Mouse (Mus musculus): ENCODE results near the gene Meiob. TPM values are rescaled to one million over a fixed set of nuclear protein-coding genes. Genes with fewer than 3 reads are reported as not detected.

The Meiob gene
- polyA plus RNA-seq (2015; fragmentation: Nextera tagmentation; extraction: Ambion mirVana), result not detected in 2 replicates

GRCm38 (mm10) chr17:24803952-24804951 is at the start of gene Meiob:
Gene Meiob (plus strand): TSS chr17:24804289.
- peak within 1 kb of the TSS; percentile 89 for H3K4me2 ChIP-seq

DNA sequence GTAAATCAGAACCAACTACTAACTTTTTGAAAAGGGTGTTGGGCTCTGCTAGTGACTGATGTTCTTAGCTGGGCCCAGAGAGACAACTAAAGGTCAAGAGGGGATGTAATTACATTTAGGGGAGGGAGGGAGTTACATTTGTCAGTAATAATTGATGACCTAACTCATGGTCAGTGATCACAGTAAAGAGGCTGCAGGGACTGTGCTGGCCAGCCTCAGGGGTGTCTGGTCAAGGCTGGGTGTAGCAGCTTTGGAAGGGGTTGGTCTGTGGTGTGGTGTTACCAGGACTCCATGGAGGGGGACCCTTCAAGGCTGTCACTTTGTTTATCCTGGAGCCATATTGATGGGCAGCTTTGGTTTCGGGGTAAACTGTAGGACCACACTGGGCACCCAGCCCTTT is 46.7 kb upstream of the Meiob start:
- WGBS, result 65% methylated on average over 1 of the region's 1 CpGs
- Histone ChIP-seq H3K36me3 (no peaks in the 10 kb centered on the region), H3K4me2 (no peak overlapping the region), H3K9ac (no peak overlapping the region), H3K27me3 (replicated peaks) (peaks cover 59% of the 10 kb centered on the region), H3K4me3 (no peak overlapping the region), H3K4me1 (peaks cover 18% of the 10 kb centered on the region), H3K9me3 (no peaks in the 10 kb centered on the region), H3K27ac (replicated peaks) (no peak overlapping the region)
- no peak for ATAC-seq (ENCODE audit: extremely low read depth, insufficient number of reproducible peaks, low FRiP score, low TSS enrichment)

More at GRCm38 (mm10) chr17:24803952-24804951, at the start of gene Meiob:
- Histone ChIP-seq H3K4me1 (peaks cover 8% of the 10 kb centered on the region; the same call in 1 of the 2 replicates), H3K9me3 (no peaks in the 10 kb centered on the region), H3K27ac (replicated peaks) (no peak within 1 kb of the TSS), H3K36me3 (no peaks in the 10 kb centered on the region), H3K4me3 (peak within 1 kb of the TSS; percentile 79), H3K27me3 (replicated peaks) (peaks cover 55% of the 10 kb centered on the region), H3K9ac (peak within 1 kb of the TSS; percentile 80)
- WGBS, result under 1% methylated on average over 71 of the region's 71 CpGs
- ATAC-seq (ENCODE audit: extremely low read depth, insufficient number of reproducible peaks, low FRiP score, low TSS enrichment), result peak; percentile 85

DNA sequence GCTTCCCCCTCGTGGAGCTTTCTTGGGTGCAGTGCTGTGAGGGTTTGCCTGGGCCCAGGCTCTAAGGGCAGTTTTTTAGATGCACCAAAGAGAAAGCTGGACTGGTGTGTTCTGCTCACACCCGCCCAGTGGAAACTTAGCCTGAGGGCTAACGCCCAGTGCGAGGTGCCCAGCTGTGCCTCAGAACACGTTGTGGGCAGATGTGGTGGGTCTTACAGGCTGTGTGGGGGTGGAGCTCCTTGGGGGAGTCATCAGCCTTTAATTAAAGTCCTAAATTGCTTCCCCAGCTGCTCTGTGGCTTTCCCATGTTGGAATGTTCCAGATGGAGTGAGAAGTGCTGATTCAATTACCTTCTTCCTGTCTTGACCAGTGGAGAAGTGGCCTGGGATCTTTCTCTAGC is 43.0 kb upstream of the Meiob start:
- no peak overlapping the region for H3K4me2 ChIP-seq
- ATAC-seq (ENCODE audit: extremely low read depth, insufficient number of reproducible peaks, low FRiP score, low TSS enrichment), result no peak
- no peak overlapping the region for H3K4me3 ChIP-seq
- peaks cover 22% of the 10 kb centered on the region for H3K27me3 ChIP-seq (replicated peaks)
- H3K36me3 ChIP-seq, result no peaks in the 10 kb centered on the region
- no peak overlapping the region for H3K9ac ChIP-seq
- 58% methylated on average over 5 of the region's 5 CpGs for WGBS
- H3K4me1 ChIP-seq, result peaks cover 23% of the 10 kb centered on the region
- H3K9me3 ChIP-seq, result no peaks in the 10 kb centered on the region
- no peak overlapping the region for H3K27ac ChIP-seq (replicated peaks)

DNA sequence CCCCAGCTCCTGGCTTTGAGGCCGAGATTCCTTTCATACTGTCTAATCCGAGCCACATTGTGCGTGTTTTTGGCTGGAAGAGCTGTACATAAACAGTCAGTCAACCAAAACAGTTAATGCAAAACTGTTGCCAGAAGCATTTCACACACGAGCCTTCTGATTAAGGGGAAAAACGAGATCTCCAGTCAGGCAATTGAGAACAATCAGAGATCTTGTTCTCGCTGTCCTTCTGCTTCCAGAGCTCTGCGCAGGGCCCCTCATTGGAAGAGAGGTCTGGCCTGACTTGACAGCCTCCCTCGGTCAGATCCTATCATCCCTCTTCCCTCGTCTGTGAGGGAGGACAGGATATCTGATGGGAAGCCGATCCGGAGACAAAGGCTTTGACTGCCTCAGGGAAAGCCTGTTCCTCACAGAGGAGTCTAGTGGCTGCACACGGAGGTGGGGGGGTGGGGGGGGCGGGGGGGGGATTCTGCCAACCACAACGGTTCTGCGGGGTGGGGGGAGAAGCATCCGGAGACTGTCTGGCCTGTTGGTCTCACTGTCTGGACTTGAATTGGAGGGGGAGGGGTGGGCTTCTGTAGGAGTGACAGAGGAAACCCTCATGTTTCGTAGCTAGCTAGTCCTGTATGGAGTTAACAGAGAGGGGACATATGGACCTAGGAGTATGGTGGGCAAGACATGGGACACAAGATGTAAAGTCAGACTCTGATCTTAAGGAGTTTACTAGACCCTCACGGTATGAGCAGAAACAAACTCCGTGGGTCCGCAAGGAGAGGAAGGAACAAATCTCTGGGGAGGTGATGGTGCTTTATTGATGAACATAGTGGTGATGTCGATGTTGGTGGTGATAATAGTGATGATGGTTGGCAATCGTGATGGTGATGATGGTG is 38.8 kb upstream of the Meiob start:
- H3K27ac ChIP-seq (replicated peaks), result no peak overlapping the region
- peak overlapping the region; percentile 20 for H3K9ac ChIP-seq
- no peaks in the 10 kb centered on the region for H3K9me3 ChIP-seq
- peaks cover 15% of the 10 kb centered on the region for H3K27me3 ChIP-seq (replicated peaks)
- no peak overlapping the region for H3K4me3 ChIP-seq
- WGBS, result 35% methylated on average over 21 of the region's 22 CpGs
- H3K4me2 ChIP-seq, result peak overlapping the region; percentile 35
- no peaks in the 10 kb centered on the region for H3K36me3 ChIP-seq
- no peak for ATAC-seq (ENCODE audit: extremely low read depth, insufficient number of reproducible peaks, low FRiP score, low TSS enrichment)
- H3K4me1 ChIP-seq, result peaks cover 29% of the 10 kb centered on the region

- Histone ChIP-seq H3K27ac (replicated peaks) (no peak overlapping the region), H3K27me3 (replicated peaks) (peaks cover 10% of the 10 kb centered on the region), H3K9me3 (no peaks in the 10 kb centered on the region), H3K4me1 (peaks cover 29% of the 10 kb centered on the region), H3K4me2 (no peak overlapping the region), H3K36me3 (no peaks in the 10 kb centered on the region), H3K9ac (0 out of 2 replicates have a peak overlapping the region, but pooled peaks have one; percentile 8), H3K4me3 (no peak overlapping the region)
- WGBS, result 25% methylated on average over 12 of the region's 12 CpGs
- ATAC-seq (ENCODE audit: extremely low read depth, insufficient number of reproducible peaks, low FRiP score, low TSS enrichment), result no peak
Observed at GRCm38 (mm10) chr17:24766266-24766875, 37.7 kb upstream of the Meiob start.

DNA sequence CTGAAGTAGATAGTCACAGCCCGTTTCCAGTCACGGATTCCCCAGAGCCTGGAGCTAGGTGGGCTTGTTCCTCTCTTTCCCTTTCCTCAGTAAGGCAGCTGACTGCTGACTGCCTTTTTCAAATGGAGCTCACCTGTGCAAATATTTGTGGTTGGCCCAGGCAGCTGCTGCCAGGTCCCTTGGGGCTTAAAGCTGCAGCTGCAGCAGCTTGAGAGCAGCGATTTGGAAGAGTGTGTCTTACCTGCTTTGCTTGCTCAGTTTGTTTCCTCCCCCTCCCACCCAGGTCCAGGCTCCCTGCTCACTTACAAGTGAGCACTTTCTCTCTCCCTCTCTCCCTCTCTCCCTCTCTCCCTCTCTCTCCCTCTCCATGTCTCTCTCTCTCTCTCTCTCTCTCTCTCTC is 34.9 kb upstream of the Meiob start:
- Histone ChIP-seq H3K4me3 (no peak overlapping the region), H3K36me3 (no peaks in the 10 kb centered on the region), H3K27me3 (replicated peaks) (peaks cover 10% of the 10 kb centered on the region), H3K4me1 (peaks cover 16% of the 10 kb centered on the region), H3K27ac (replicated peaks) (no peak overlapping the region), H3K9me3 (0 out of 2 replicates have a peak, but pooled peaks cover 5% of the 10 kb centered on the region), H3K9ac (no peak overlapping the region), H3K4me2 (no peak overlapping the region)
- WGBS, result 38% methylated on average over 3 of the region's 3 CpGs
- no peak for ATAC-seq (ENCODE audit: extremely low read depth, insufficient number of reproducible peaks, low FRiP score, low TSS enrichment)

GRCm38 (mm10) chr17:24773241-24773640 is 30.8 kb upstream of the Meiob start:
- ATAC-seq (ENCODE audit: extremely low read depth, insufficient number of reproducible peaks, low FRiP score, low TSS enrichment), result no peak
- Histone ChIP-seq H3K27me3 (replicated peaks) (peaks cover 6% of the 10 kb centered on the region), H3K4me3 (no peak overlapping the region), H3K4me1 (0 out of 2 replicates have a peak, but pooled peaks cover 8% of the 10 kb centered on the region), H3K4me2 (no peak overlapping the region), H3K27ac (replicated peaks) (no peak overlapping the region), H3K9ac (no peak overlapping the region), H3K36me3 (no peaks in the 10 kb centered on the region), H3K9me3 (0 out of 2 replicates have a peak, but pooled peaks cover 5% of the 10 kb centered on the region)
- 81% methylated on average over 5 of the region's 5 CpGs for WGBS

GRCm38 (mm10) chr17:24775173-24775572 is 28.9 kb upstream of the Meiob start:
- H3K27ac ChIP-seq (replicated peaks), result no peak overlapping the region
- 0 out of 2 replicates have a peak, but pooled peaks cover 8% of the 10 kb centered on the region for H3K4me1 ChIP-seq
- H3K9ac ChIP-seq, result no peak overlapping the region
- ATAC-seq (ENCODE audit: extremely low read depth, insufficient number of reproducible peaks, low FRiP score, low TSS enrichment), result no peak
- no peak overlapping the region for H3K4me3 ChIP-seq
- H3K4me2 ChIP-seq, result no peak overlapping the region
- H3K36me3 ChIP-seq, result no peaks in the 10 kb centered on the region
- 0 out of 2 replicates have a peak, but pooled peaks cover 5% of the 10 kb centered on the region for H3K9me3 ChIP-seq
- WGBS, result 75% methylated on average over 8 of the region's 8 CpGs
- no peaks in the 10 kb centered on the region; the same call in 1 of the 2 replicates for H3K27me3 ChIP-seq (replicated peaks)

GRCm38 (mm10) chr17:24777073-24777472 is 27.0 kb upstream of the Meiob start:
- H3K4me3 ChIP-seq, result no peak overlapping the region
- no peaks in the 10 kb centered on the region for H3K36me3 ChIP-seq
- H3K4me2 ChIP-seq, result no peak overlapping the region
- 66% methylated on average over 2 of the region's 2 CpGs for WGBS
- no peak overlapping the region for H3K27ac ChIP-seq (replicated peaks)
- 0 out of 2 replicates have a peak, but pooled peaks cover 5% of the 10 kb centered on the region for H3K9me3 ChIP-seq
- no peak overlapping the region for H3K9ac ChIP-seq
- H3K4me1 ChIP-seq, result 0 out of 2 replicates have a peak, but pooled peaks cover 8% of the 10 kb centered on the region
- ATAC-seq (ENCODE audit: extremely low read depth, insufficient number of reproducible peaks, low FRiP score, low TSS enrichment), result no peak
- no peaks in the 10 kb centered on the region; the same call in 1 of the 2 replicates for H3K27me3 ChIP-seq (replicated peaks)

DNA sequence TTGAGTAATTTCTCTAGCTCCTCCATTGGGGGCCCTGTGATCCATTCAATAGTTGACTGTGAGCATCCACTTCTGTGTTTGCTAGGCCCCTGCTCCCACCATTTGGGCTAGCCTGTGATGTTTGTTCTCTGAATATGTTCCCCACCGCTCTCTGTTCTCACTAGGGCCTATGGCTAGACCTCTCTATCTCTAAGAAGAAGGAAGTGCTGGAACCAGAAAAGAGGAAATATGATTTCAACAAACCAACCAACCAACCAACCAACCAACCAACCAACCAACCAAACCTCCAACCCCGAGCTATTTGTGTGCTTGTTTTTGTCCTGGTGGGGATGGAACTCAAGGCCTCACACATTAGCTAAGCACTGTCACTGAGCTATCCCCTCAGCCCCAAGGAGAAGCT is 23.3 kb upstream of the Meiob start:
- no peak overlapping the region for H3K9ac ChIP-seq
- H3K27me3 ChIP-seq (replicated peaks), result peaks cover 6% of the 10 kb centered on the region; the same call in 1 of the 2 replicates
- H3K27ac ChIP-seq (replicated peaks), result no peak overlapping the region
- no peak overlapping the region for H3K4me3 ChIP-seq
- H3K36me3 ChIP-seq, result no peaks in the 10 kb centered on the region
- no peak overlapping the region for H3K4me2 ChIP-seq
- no peaks in the 10 kb centered on the region for H3K4me1 ChIP-seq
- ATAC-seq (ENCODE audit: extremely low read depth, insufficient number of reproducible peaks, low FRiP score, low TSS enrichment), result no peak
- WGBS, result 66% methylated on average over 2 of the region's 2 CpGs
- H3K9me3 ChIP-seq, result no peaks in the 10 kb centered on the region

Measured in heart, embryonic 13.5 days (tissue).